Mouse (Mus musculus) yolk sac, embryonic 10.5 days (tissue): Measurements from ENCODE around the gene Gm20715.
"Not testable (repeated sequence)": the region's sequence is repeated elsewhere in the genome, so short reads cannot be mapped to it uniquely, and the experiment has no call there.

Experiments
- DNase-seq: peaks from one replicate; pipeline ENCODE4 v3.0.0-alpha.2; 2017; ENCODE audit warnings: low spot score

The Gm20715 gene

DNA sequence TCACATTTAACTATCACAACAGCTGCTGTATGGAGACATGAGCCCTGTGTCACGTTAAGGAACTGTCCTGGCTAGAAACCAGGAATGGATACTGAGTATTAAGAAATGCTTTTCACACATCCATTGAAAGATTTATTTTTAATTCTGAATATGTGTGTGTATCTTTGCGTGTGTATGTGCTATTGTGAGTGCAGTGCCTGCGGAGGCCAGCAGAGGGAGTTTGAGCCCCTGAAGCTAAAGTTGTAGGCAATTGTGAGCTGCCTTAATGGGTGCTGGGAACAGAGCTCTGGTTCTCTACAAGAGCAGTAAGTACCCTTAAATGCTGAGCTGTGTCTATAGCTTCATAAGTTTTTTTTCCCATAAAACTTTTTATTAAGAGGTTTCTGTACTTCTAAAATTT, 19.3 kb downstream of the Gm20715 start:
- DNase-seq, result no peak

DNA sequence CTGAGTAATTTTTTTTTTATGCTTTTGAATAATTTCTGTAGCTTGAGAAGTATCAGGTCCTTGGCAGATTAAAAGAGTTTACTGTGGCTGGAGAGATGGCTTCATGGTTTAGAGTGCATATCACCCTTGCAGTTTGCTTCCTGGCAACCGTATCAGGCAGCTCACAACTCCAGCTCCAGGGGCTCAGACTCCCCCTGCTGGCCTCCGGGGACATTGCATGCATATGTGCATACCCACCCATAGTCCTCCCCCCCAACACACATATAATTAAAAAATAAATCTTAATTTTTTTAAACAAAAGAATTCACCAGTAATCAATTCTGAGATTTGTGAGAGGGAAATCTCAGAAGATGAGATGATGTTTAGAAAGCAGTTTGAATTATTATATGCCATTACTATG, 20.3 kb downstream of the Gm20715 start:
- DNase-seq, result no peak

DNA sequence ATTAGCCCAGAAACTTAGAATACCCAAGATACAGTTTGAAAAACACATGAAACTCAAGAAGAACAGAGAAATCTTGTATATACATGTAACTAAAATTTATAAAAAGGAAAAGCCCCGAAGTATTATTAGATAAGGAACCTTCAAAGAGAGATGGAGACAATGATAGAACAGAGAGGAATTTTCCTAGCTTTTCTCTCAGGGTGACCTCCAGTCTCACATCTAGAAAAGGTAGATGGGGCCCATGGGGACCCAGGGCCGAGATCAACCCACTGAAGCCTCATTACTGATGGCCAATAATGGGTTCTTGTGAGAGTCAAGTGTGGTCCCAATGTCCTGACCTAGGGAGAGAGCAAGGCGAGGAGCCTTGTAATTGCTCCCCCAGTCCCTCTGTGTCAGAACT, 28.3 kb downstream of the Gm20715 start, which contains the start of gene Olfr1344:
Gene Olfr1344 (plus strand): TSS at position 301 of the 400 bp plus-strand sequence.
- no peak for DNase-seq

DNA sequence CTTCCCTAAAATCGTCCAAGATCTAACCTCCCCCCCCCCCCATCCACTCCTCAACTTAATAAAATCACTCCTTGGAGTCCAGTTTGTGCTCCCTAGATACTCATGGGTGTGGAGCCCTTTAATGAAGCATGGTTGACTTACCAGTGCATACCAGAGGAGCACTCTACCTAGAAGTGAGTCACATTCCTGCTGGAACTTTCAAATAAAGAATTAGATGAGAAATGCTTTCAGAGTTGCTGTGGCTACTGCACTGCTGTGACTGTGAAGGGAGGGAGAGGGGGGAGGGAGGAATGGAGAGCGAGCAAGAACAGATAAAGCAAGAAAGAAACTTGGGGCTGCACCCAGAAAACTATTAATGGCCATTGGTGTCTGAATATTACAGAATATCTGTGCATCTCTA, 31.1 kb downstream of the Gm20715 start:
- DNase-seq, result no peak

DNA sequence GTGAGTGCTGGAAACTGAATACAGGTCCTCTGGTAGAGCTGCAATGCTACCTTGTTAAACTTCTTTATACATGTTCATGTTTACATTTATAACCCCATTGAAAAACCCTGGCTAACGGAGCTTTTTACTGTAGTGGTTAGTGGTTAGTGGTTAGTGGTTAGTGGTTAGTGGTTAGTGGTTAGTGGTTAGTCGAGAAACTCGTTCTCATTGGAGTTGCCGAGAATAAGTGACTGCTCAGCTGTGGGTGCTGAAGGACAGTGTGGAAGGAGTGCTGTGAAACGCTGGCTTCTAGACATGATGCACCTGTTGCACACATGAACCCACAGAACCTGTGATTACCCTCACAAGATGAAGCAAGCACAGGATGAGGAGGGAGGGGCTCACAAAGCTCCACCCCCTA, 37.7 kb downstream of the Gm20715 start:
- DNase-seq, result no peak

DNA sequence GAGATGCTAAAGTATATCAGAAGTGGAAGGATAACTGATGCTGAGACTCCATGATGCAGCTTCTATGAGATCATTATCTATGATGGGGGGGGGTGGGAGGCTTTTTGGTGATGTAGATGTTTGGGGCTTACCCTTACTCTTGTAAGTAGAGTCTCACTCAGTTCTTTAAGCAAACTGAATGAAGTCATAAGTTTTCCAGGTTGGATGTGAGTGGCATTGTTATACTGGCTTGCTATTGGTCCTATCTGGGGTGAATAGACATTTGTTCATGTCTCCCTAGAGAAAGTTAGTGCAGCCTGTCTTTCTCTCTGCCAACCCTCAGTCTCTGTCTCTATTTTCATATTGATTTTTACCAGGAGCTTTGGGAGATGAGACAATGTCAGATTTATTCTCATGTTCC, 45.8 kb downstream of the Gm20715 start, which contains the start of gene Olfr1336:
Gene Olfr1336 (plus strand): TSS at position 301 of the 400 bp plus-strand sequence.
- DNase-seq, result no peak

DNA sequence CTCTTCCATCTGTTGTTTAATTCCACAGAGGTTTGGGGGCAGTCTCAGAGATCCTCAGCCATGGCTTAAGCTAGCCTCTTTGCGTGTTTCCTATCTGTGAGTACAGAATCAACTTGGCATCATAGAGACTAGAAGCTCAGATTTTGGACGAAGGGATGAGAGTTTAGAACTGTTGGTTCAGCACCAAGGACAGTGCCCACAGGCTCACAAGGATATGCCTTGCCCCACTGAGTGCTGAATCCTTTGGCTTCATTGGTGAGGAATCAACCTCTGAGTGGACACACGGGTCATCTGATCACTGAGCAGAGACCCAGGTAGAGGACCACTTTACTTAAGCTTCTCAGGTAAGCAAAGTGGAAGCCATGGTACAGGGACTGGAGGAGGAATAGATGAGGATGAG, 46.3 kb downstream of the Gm20715 start:
- no peak for DNase-seq

DNA sequence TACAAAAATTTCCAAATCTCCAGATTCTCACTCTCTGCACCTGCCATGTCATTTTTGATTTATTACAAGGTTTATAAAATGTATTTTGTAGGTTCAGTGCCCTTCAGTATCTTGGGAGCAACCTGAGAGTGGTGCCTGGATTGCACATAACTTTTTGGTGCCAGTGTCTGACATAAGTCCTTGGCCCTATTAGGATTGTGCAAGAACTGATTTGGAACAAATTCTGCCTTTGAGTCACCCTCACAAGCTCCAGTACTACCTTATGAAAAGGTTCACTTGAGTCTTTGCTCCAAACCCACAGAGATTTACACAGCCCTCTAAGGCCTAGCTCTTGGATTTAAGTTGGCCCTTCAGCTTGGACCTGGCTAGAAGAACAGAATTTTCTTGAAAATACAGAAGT, 56.9 kb downstream of the Gm20715 start, which contains the start of gene Olfr1346:
Gene Olfr1346 (plus strand): TSS at position 151 of the 400 bp plus-strand sequence.
- DNase-seq, result no peak

DNA sequence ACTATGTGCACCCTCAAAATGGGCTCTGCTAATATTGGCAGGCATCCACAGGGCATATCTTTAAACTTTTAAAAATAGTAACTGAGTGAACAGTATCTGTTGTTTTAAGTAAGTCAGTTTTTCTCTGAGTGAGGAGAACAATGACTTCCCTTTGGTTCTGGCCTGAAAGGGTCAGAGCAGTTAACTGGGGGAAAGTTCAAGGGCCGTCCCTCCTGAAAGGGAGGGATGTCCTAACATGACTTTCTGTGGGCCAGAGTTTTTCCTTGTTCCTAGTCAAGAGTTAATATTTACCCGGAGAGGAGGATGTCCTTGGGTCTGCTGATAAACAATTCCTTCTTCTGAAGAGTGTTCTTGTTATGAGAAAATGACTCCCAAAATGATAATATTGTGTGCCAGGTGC, 67.6 kb downstream of the Gm20715 start:
- DNase-seq, result not testable (repeated sequence)

DNA sequence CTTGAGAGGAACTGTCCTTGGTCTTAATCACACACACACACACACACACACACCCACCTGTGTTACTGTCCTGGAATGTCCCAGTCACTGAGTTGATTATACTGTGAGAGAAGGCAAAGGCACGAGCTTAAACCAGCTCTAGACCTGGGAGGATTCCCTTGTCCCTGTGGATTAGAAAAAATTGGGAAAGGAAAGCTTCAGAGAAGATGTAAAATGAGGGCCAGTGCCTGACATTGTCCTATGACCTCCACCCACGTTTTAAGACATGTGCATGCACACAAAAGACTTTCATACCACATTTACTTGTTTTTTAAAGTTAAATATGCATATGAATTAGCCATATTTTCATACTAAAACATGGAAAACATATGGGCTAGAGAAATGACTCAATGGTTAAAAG, 76.8 kb downstream of the Gm20715 start, which contains the start of gene Olfr5:
Gene Olfr5 (minus strand): TSS at position 101 of the 400 bp plus-strand sequence.
- DNase-seq, result no peak
